Mouse (Mus musculus): ENCODE measurements around the gene Lrsam1.

- no peak for TF ChIP-seq CTCF (IDR thresholded peaks at IDR 0.05; ENCODE audit: control insufficient read depth, insufficient read depth, low read length)
- no peak for TF ChIP-seq POLR2A (IDR thresholded peaks at IDR 0.05; ENCODE audit: borderline replicate concordance, control insufficient read depth, low read depth, low read length)
These were observed 29.7 kb downstream of the Lrsam1 start for GRCm38 (mm10) chr2:32931730-32932129.
